Mouse (Mus musculus): ENCODE measurements around the gene Hbb-bs. TPM values are rescaled to one million over a fixed set of nuclear protein-coding genes. Genes with fewer than 3 reads are reported as not detected.
"Not testable (repeated sequence)": the region's sequence is repeated elsewhere in the genome, so short reads cannot be mapped to it uniquely, and the experiment has no call there.

Gene Hbb-bs
- total and polyA plus RNA-seq, 3 experiments: 5.7 TPM; not detected in 2

DNA sequence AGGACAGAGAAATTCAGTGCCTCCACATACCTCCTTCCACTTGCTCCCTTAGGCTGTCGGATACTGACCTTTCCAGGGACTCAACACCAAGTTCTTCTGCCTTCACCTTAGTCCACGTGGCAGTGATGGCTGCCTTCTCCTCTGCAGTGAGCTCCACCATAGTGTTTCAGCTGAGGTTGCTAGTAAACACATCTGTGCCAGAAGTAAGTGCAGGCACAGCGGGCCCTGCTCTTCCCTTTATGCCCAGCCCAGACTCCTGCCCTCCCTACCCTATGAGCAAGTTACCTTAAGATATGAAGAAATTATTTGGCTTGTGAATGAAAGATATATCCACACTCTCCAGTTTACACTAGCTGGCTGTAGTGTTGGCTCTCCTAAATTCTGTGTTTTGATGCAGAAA lies 12.4 kb upstream of the Hbb-bs start, which contains the start of gene Hbb-bh2:
Gene Hbb-bh2 (minus strand): TSS at position 253 of the 400 bp plus-strand sequence.
- Histone ChIP-seq H3K27ac (ENCODE audit: insufficient read depth, low read depth) (no peak within 1 kb of the TSS), H3K9me3 (replicated peaks; ENCODE audit: low read length) (no peaks in the 10 kb centered on the region), H3K36me3 (replicated peaks in 1 of 2; ENCODE audit: control insufficient read depth in 1 of 2, insufficient read depth in 1 of 2, low read length in 1 of 2) (no peaks in the 10 kb centered on the region), H3K27me3 (replicated peaks) (no peaks in the 10 kb centered on the region), H3K79me2 (replicated peaks; ENCODE audit: control insufficient read depth, extremely low read depth, insufficient read depth, poor library complexity, severe bottlenecking) (no peaks in the 10 kb centered on the region), H3K4me1 (ENCODE audit: control insufficient read depth in 1 of 2, insufficient read depth in 2 of 2) (peaks cover 0 to 8% of the 10 kb centered on the region in 2 experiments; a peak in 2 of 4 replicates), H3K4me3 (replicated peaks in 1 of 3; ENCODE audit: low read depth in 2 of 3, low read length in 2 of 3, poor library complexity in 1 of 3) (no peak within 1 kb of the TSS), H3K4me2 (ENCODE audit: insufficient read depth, low read depth, poor library complexity, severe bottlenecking) (no peak within 1 kb of the TSS), H3K9ac (ENCODE audit: insufficient read depth, low read depth) (no peak within 1 kb of the TSS)
- dilution Hi-C loops (cut with MboI; ENCODE audit: extremely low pct_ligation_motif_present, extremely low pct_unique_long_range_greater_than_20kb, low sequenced_read_pairs): no loop called here
- in situ Hi-C loops (cut with MboI; ENCODE audit: low pct_ligation_motif_present, low pct_unique_long_range_greater_than_20kb, low sequenced_read_pairs): no loop called here
- no peak for DNase-seq (ENCODE audit: extremely low read depth)
- TF ChIP-seq POLR2A (IDR thresholded peaks at IDR 0.05; ENCODE audit: low read depth, low read length): no peak
- TF ChIP-seq NRF1 (IDR thresholded peaks at IDR 0.05; ENCODE audit: low read depth, low read length): no peak
- TF ChIP-seq E2F4 (IDR thresholded peaks at IDR 0.05; ENCODE audit: insufficient replicate concordance, low read depth, low read length): no peak
- no peak for TF ChIP-seq IRF4 (IDR thresholded peaks at IDR 0.05; ENCODE audit: low read depth, low read length)
- TF ChIP-seq KAT2A (IDR thresholded peaks at IDR 0.05; ENCODE audit: insufficient replicate concordance, low read length): no peak
- no peak for TF ChIP-seq TCF12 (IDR thresholded peaks at IDR 0.05; ENCODE audit: low read depth, low read length)
- TF ChIP-seq CHD2 (IDR thresholded peaks at IDR 0.05; ENCODE audit: low read length): no peak
- no peak for TF ChIP-seq BHLHE40 (IDR thresholded peaks at IDR 0.05; ENCODE audit: low read depth, low read length)
- TF ChIP-seq USF2 (conservative IDR thresholded peaks at IDR 0.05; ENCODE audit: low read depth, low read length): no peak
- no peak for TF ChIP-seq PAX5 (IDR thresholded peaks at IDR 0.05; ENCODE audit: low read length)

DNA sequence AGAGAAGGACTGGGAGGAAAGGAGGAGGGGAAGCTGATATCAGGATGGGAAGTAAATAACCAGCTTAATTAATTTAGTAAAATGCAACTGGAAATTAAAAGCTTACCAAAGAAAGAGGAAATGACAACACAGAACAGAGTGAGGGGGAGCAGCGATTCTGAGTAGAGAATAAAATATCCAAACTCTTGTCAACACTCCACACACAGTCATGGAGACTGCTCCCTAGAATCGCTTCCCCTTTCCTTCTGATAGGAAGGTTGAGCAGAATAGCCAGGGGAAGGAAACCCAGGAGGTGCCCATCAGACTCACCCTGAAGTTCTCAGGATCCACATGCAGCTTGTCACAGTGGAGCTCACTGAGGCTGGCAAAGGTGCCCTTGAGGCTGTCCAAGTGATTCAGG lies 757 bp downstream of the Hbb-bs start:
- H3K4me3 ChIP-seq (replicated peaks in 1 of 3; ENCODE audit: low read depth in 2 of 3, low read length in 2 of 3, poor library complexity in 1 of 3); H3K4me2 ChIP-seq (ENCODE audit: insufficient read depth, low read depth, poor library complexity, severe bottlenecking); DNase-seq (ENCODE audit: extremely low read depth); H3K27ac ChIP-seq (ENCODE audit: insufficient read depth, low read depth); dilution Hi-C loops (cut with MboI; ENCODE audit: extremely low pct_ligation_motif_present, extremely low pct_unique_long_range_greater_than_20kb, low sequenced_read_pairs); H3K27me3 ChIP-seq (replicated peaks); H3K4me1 ChIP-seq (ENCODE audit: control insufficient read depth in 1 of 2, insufficient read depth in 2 of 2); H3K79me2 ChIP-seq (replicated peaks; ENCODE audit: control insufficient read depth, extremely low read depth, insufficient read depth, poor library complexity, severe bottlenecking); H3K9me3 ChIP-seq (replicated peaks; ENCODE audit: low read length); in situ Hi-C loops (cut with MboI; ENCODE audit: low pct_ligation_motif_present, low pct_unique_long_range_greater_than_20kb, low sequenced_read_pairs); H3K36me3 ChIP-seq (replicated peaks in 1 of 2; ENCODE audit: control insufficient read depth in 1 of 2, insufficient read depth in 1 of 2, low read length in 1 of 2); H3K9ac ChIP-seq (ENCODE audit: insufficient read depth, low read depth): not testable (repeated sequence)

DNA sequence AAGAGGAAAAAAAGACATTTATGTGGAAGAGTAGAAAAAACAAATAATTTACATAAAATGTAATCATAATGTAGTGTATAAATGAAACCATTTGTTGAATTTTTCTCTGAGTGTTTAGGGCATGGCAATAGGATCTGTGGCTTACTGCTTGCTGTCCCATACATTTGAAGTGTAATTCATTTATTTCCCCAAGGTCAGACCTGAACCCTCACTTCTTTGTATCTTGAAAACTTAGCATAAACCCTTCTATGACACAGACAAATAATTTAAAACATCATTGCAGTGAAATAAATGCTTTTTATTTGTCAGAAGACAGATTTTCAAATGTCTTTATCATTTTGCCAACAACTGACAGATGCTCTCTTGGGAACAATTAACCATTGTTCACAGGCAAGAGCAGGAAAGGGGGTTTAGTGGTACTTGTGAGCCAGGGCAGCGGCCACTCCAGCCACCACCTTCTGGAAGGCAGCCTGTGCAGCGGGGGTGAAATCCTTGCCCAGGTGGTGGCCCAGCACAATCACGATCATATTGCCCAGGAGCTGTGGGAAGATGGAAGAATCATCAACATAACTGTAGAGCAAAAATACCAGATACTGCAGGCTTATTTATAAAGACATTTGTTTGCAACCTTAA lies 1.5 kb downstream of the Hbb-bs start:
- DNase-seq (ENCODE audit: extremely low read depth): no peak
- no peak overlapping the region for H3K4me2 ChIP-seq (ENCODE audit: insufficient read depth, low read depth, poor library complexity, severe bottlenecking)
- H3K4me1 ChIP-seq (ENCODE audit: control insufficient read depth in 1 of 2, insufficient read depth in 2 of 2): peaks cover 0 to 7% of the 10 kb centered on the region in 2 experiments; a peak in 1 of 4 replicates
- dilution Hi-C loops (cut with MboI; ENCODE audit: extremely low pct_ligation_motif_present, extremely low pct_unique_long_range_greater_than_20kb, low sequenced_read_pairs): no loop called here
- H3K79me2 ChIP-seq (replicated peaks; ENCODE audit: control insufficient read depth, extremely low read depth, insufficient read depth, poor library complexity, severe bottlenecking): no peaks in the 10 kb centered on the region
- in situ Hi-C loops (cut with MboI; ENCODE audit: low pct_ligation_motif_present, low pct_unique_long_range_greater_than_20kb, low sequenced_read_pairs): no loop called here
- no peak overlapping the region for H3K4me3 ChIP-seq (replicated peaks in 1 of 3; ENCODE audit: low read depth in 2 of 3, low read length in 2 of 3, poor library complexity in 1 of 3)
- no peaks in the 10 kb centered on the region for H3K9me3 ChIP-seq (replicated peaks; ENCODE audit: low read length)
- no peaks in the 10 kb centered on the region for H3K36me3 ChIP-seq (replicated peaks in 1 of 2; ENCODE audit: control insufficient read depth in 1 of 2, insufficient read depth in 1 of 2, low read length in 1 of 2)
- no peak overlapping the region for H3K9ac ChIP-seq (ENCODE audit: insufficient read depth, low read depth)
- H3K27ac ChIP-seq (ENCODE audit: insufficient read depth, low read depth): no peak overlapping the region
- no peaks in the 10 kb centered on the region for H3K27me3 ChIP-seq (replicated peaks)
- no peak for TF ChIP-seq SIN3A (IDR thresholded peaks at IDR 0.05; ENCODE audit: low read length)
- no peak for TF ChIP-seq MAZ (IDR thresholded peaks at IDR 0.05; ENCODE audit: low read depth, low read length)
- TF ChIP-seq MAX (IDR thresholded peaks at IDR 0.05; ENCODE audit: low read length): no peak
- TF ChIP-seq ELF1 (IDR thresholded peaks at IDR 0.05; ENCODE audit: low read depth, low read length): no peak
- TF ChIP-seq POLR2A (IDR thresholded peaks at IDR 0.05; ENCODE audit: low read depth, low read length): no peak
- TF ChIP-seq JUND (conservative IDR thresholded peaks at IDR 0.05; ENCODE audit: low read depth, low read length): no peak
- TF ChIP-seq BHLHE40 (IDR thresholded peaks at IDR 0.05; ENCODE audit: low read depth, low read length): no peak
- TF ChIP-seq ETS1 (conservative IDR thresholded peaks at IDR 0.05; ENCODE audit: low read depth, low read length): no peak
- no peak for TF ChIP-seq ZMIZ1 (IDR thresholded peaks at IDR 0.05; ENCODE audit: low read depth, low read length)
- TF ChIP-seq CHD1 (IDR thresholded peaks at IDR 0.05; ENCODE audit: low read depth, low read length): no peak
- no peak for TF ChIP-seq KAT2A (IDR thresholded peaks at IDR 0.05; ENCODE audit: insufficient replicate concordance, low read length)
- no peak for TF ChIP-seq USF1 (IDR thresholded peaks at IDR 0.05; ENCODE audit: low read depth, low read length)
